Mouse (Mus musculus): ENCODE data around the gene Fdxr. TPM values are rescaled to one million over a fixed set of nuclear protein-coding genes. Genes with fewer than 3 reads are reported as not detected.

Gene Fdxr
- total and polyA plus RNA-seq, 2 experiments from 2014 or later, result 16.4 to 22.6 TPM

DNA sequence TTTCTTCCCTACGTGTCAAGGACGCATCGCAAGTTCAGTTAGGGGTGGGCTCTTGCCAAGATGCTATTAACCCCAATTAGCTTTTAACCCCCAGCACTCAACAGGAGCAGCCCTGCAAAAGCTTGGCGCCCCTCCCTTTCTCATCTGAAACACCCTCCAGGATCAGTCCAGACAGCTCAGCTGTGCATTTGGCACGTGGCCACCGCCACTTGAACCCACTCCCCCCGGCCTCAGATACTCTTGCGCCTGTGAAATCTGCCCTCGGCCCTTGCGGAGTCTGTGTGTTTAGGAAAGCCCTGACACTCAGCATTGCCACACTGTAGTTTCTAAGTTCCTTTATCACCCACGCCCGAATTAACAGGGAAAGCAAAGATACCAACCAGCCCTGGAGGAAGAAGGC, 54.8 kb downstream of the Fdxr start:
- H3K4me3 ChIP-seq (ENCODE audit: low read length), result no peak overlapping the region
- H3K27ac ChIP-seq, result no peak overlapping the region
- H3K4me1 ChIP-seq (ENCODE audit: insufficient read depth, low read length), result peaks cover 30% of the 10 kb centered on the region
- no peak overlapping the region for H3K4me2 ChIP-seq (ENCODE audit: low read depth, low read length)
- 35% methylated on average over 12 of the region's 12 CpGs for WGBS
- H3K36me3 ChIP-seq (ENCODE audit: insufficient read depth, low read length), result no peaks in the 10 kb centered on the region
- no peaks in the 10 kb centered on the region for H3K27me3 ChIP-seq (ENCODE audit: insufficient read depth, low read length)
- H3K9me3 ChIP-seq (ENCODE audit: low read length), result no peaks in the 10 kb centered on the region
- no peak overlapping the region for H3K9ac ChIP-seq (replicated peaks; ENCODE audit: low read length)
- DNase-seq (ENCODE audit: low spot score), result peak; percentile 66
- TF ChIP-seq CTCF (IDR thresholded peaks at IDR 0.05; ENCODE audit: low read depth), result no peak
- no peak for ATAC-seq

GRCm38 (mm10) chr11:115219685-115220084, 57.2 kb downstream of the Fdxr start:
- 88% methylated on average over 10 of the region's 10 CpGs for WGBS
- H3K4me2 ChIP-seq (ENCODE audit: low read depth, low read length), result no peak overlapping the region
- no peak overlapping the region for H3K9ac ChIP-seq (replicated peaks; ENCODE audit: low read length)
- no peak for TF ChIP-seq CTCF (IDR thresholded peaks at IDR 0.05; ENCODE audit: low read depth)
- no peak overlapping the region for H3K27ac ChIP-seq
- no peak overlapping the region for H3K4me3 ChIP-seq (ENCODE audit: low read length)
- no peaks in the 10 kb centered on the region for H3K27me3 ChIP-seq (ENCODE audit: insufficient read depth, low read length)
- no peaks in the 10 kb centered on the region for H3K36me3 ChIP-seq (ENCODE audit: insufficient read depth, low read length)
- no peaks in the 10 kb centered on the region for H3K9me3 ChIP-seq (ENCODE audit: low read length)
- DNase-seq (ENCODE audit: low spot score) (no peak), ATAC-seq (no peak)
- H3K4me1 ChIP-seq (ENCODE audit: insufficient read depth, low read length), result peaks cover 11% of the 10 kb centered on the region

- Histone ChIP-seq H3K4me3 (ENCODE audit: low read length) (no peak overlapping the region), H3K4me1 (ENCODE audit: insufficient read depth, low read length) (peaks cover 11% of the 10 kb centered on the region), H3K27me3 (ENCODE audit: insufficient read depth, low read length) (no peaks in the 10 kb centered on the region), H3K36me3 (ENCODE audit: insufficient read depth, low read length) (no peaks in the 10 kb centered on the region), H3K27ac (no peak overlapping the region), H3K9ac (replicated peaks; ENCODE audit: low read length) (no peak overlapping the region), H3K9me3 (ENCODE audit: low read length) (no peaks in the 10 kb centered on the region), H3K4me2 (ENCODE audit: low read depth, low read length) (no peak overlapping the region)
- no peak for TF ChIP-seq CTCF (IDR thresholded peaks at IDR 0.05; ENCODE audit: low read depth)
- DNase-seq (ENCODE audit: low spot score), result no peak
- WGBS, result 77% methylated on average over 9 of the region's 9 CpGs
- no peak for ATAC-seq
Observed at GRCm38 (mm10) chr11:115219263-115219662, 57.6 kb downstream of the Fdxr start.

Small RNAs within 50 kb of the gene (microRNA-seq; reads per million reads assigned to microRNA genes)
- 0 reads per million in 2 experiments for gene Gm25837

Other genes with a start within 250 kb of the Fdxr start
- gene Cd300ld5, start 239.3 kb downstream of the Fdxr start, total RNA-seq (2014; rRNA removed), result not detected in 2 replicates
- not detected in 2 replicates for gene Cd300ld5, start 239.3 kb downstream of the Fdxr start, polyA plus RNA-seq (2015; fragmentation: Nextera tagmentation; extraction: Ambion mirVana)
- not detected in 2 replicates for gene Cd300ld3, start 228.6 kb downstream of the Fdxr start, total RNA-seq (2014; rRNA removed)
- not detected in 2 replicates for gene Cd300ld3, start 228.6 kb downstream of the Fdxr start, polyA plus RNA-seq (2015; fragmentation: Nextera tagmentation; extraction: Ambion mirVana)
- not detected in 2 replicates for gene Cd300e, start 214.9 kb downstream of the Fdxr start, total RNA-seq (2014; rRNA removed)
- 0.09 and 0.14 TPM in 2 replicates for gene Cd300e, start 214.9 kb downstream of the Fdxr start, polyA plus RNA-seq (2015; fragmentation: Nextera tagmentation; extraction: Ambion mirVana)
- gene Rab37, start 185.6 kb downstream of the Fdxr start, total RNA-seq (2014; rRNA removed), result 1.2 TPM in 2 replicates
- gene Rab37, start 185.6 kb downstream of the Fdxr start, polyA plus RNA-seq (2015; fragmentation: Nextera tagmentation; extraction: Ambion mirVana), result 1.2 and 1.3 TPM in 2 replicates
- gene Cd300lf, start 143.1 kb downstream of the Fdxr start, total RNA-seq (2014; rRNA removed), result not detected in 2 replicates
- gene Cd300lf, start 143.1 kb downstream of the Fdxr start, polyA plus RNA-seq (2015; fragmentation: Nextera tagmentation; extraction: Ambion mirVana), result 0.23 and 0.37 TPM in 2 replicates
- 72.6 and 76.9 TPM in 2 replicates for gene Slc9a3r1, start 113.7 kb downstream of the Fdxr start, total RNA-seq (2014; rRNA removed)
- gene Slc9a3r1, start 113.7 kb downstream of the Fdxr start, polyA plus RNA-seq (2015; fragmentation: Nextera tagmentation; extraction: Ambion mirVana), result 91.8 and 98.2 TPM in 2 replicates
- 6.4 and 11.1 TPM in 2 replicates for gene Tmem104, start 89.6 kb downstream of the Fdxr start, total RNA-seq (2014; rRNA removed)
- gene Tmem104, start 89.6 kb downstream of the Fdxr start, polyA plus RNA-seq (2015; fragmentation: Nextera tagmentation; extraction: Ambion mirVana), result 10.1 and 13.5 TPM in 2 replicates
- gene Nat9, start 89.2 kb downstream of the Fdxr start, total RNA-seq (2014; rRNA removed), result 17.3 and 27.8 TPM in 2 replicates
- gene Nat9, start 89.2 kb downstream of the Fdxr start, polyA plus RNA-seq (2015; fragmentation: Nextera tagmentation; extraction: Ambion mirVana), result 17.3 and 22.2 TPM in 2 replicates
- gene Grin2c, start 9.8 kb downstream of the Fdxr start, total RNA-seq (2014; rRNA removed), result 6.9 and 7.1 TPM in 2 replicates
- 1.0 and 1.1 TPM in 2 replicates for gene Grin2c, start 9.8 kb downstream of the Fdxr start, polyA plus RNA-seq (2015; fragmentation: Nextera tagmentation; extraction: Ambion mirVana)
- 8.3 and 10.8 TPM in 2 replicates for gene Fads6, start 20.6 kb upstream of the Fdxr start, total RNA-seq (2014; rRNA removed)
- 1.8 and 1.9 TPM in 2 replicates for gene Fads6, start 20.6 kb upstream of the Fdxr start, polyA plus RNA-seq (2015; fragmentation: Nextera tagmentation; extraction: Ambion mirVana)
- gene Otop2, start 30.1 kb upstream of the Fdxr start, total RNA-seq (2014; rRNA removed), result 0.36 and 0.99 TPM in 2 replicates
- 0.20 and 0.34 TPM in 2 replicates for gene Otop2, start 30.1 kb upstream of the Fdxr start, polyA plus RNA-seq (2015; fragmentation: Nextera tagmentation; extraction: Ambion mirVana)
- 0.37 and 0.47 TPM in 2 replicates for gene Ush1g, start 45.0 kb upstream of the Fdxr start, total RNA-seq (2014; rRNA removed)
- 0.10 and 0.13 TPM in 2 replicates for gene Ush1g, start 45.0 kb upstream of the Fdxr start, polyA plus RNA-seq (2015; fragmentation: Nextera tagmentation; extraction: Ambion mirVana)
- 2.2 and 3.6 TPM in 2 replicates for gene Otop3, start 57.7 kb upstream of the Fdxr start, total RNA-seq (2014; rRNA removed)
- gene Otop3, start 57.7 kb upstream of the Fdxr start, polyA plus RNA-seq (2015; fragmentation: Nextera tagmentation; extraction: Ambion mirVana), result 2.7 and 2.8 TPM in 2 replicates
- gene Hid1, start 90.7 kb upstream of the Fdxr start, total RNA-seq (2014; rRNA removed), result 78.9 and 87.5 TPM in 2 replicates
- 55.3 and 58.1 TPM in 2 replicates for gene Hid1, start 90.7 kb upstream of the Fdxr start, polyA plus RNA-seq (2015; fragmentation: Nextera tagmentation; extraction: Ambion mirVana)
- 70.8 and 72.3 TPM in 2 replicates for gene Cdr2l, start 104.9 kb upstream of the Fdxr start, total RNA-seq (2014; rRNA removed)
- gene Cdr2l, start 104.9 kb upstream of the Fdxr start, polyA plus RNA-seq (2015; fragmentation: Nextera tagmentation; extraction: Ambion mirVana), result 17.7 and 18.8 TPM in 2 replicates
- 138 and 204 TPM in 2 replicates for gene Mrpl58, start 126.7 kb upstream of the Fdxr start, total RNA-seq (2014; rRNA removed)
- 205 and 210 TPM in 2 replicates for gene Mrpl58, start 126.7 kb upstream of the Fdxr start, polyA plus RNA-seq (2015; fragmentation: Nextera tagmentation; extraction: Ambion mirVana)
- 203 and 240 TPM in 2 replicates for gene Atp5h, start 142.9 kb upstream of the Fdxr start, total RNA-seq (2014; rRNA removed)
- gene Atp5h, start 142.9 kb upstream of the Fdxr start, polyA plus RNA-seq (2015; fragmentation: Nextera tagmentation; extraction: Ambion mirVana), result 1,097 and 1,122 TPM in 2 replicates
- 19.0 and 21.0 TPM in 2 replicates for gene Kctd2, start 143.1 kb upstream of the Fdxr start, total RNA-seq (2014; rRNA removed)
- gene Kctd2, start 143.1 kb upstream of the Fdxr start, polyA plus RNA-seq (2015; fragmentation: Nextera tagmentation; extraction: Ambion mirVana), result 22.1 and 24.5 TPM in 2 replicates
- not detected in 2 replicates for gene Trim80, start 163.5 kb upstream of the Fdxr start, total RNA-seq (2014; rRNA removed)
- gene Trim80, start 163.5 kb upstream of the Fdxr start, polyA plus RNA-seq (2015; fragmentation: Nextera tagmentation; extraction: Ambion mirVana), result 0.11 TPM in 1 of 2 replicates, not detected in the other
- 0.10 TPM in 1 of 2 replicates, not detected in the other for gene Slc16a5, start 185.4 kb upstream of the Fdxr start, total RNA-seq (2014; rRNA removed)
- 0.30 and 0.66 TPM in 2 replicates for gene Slc16a5, start 185.4 kb upstream of the Fdxr start, polyA plus RNA-seq (2015; fragmentation: Nextera tagmentation; extraction: Ambion mirVana)
- gene Armc7, start 198.6 kb upstream of the Fdxr start, total RNA-seq (2014; rRNA removed), result 9.9 and 11.8 TPM in 2 replicates
- 10.7 and 11.0 TPM in 2 replicates for gene Armc7, start 198.6 kb upstream of the Fdxr start, polyA plus RNA-seq (2015; fragmentation: Nextera tagmentation; extraction: Ambion mirVana)
- 54.3 and 62.2 TPM in 2 replicates for gene Nt5c, start 214.8 kb upstream of the Fdxr start, total RNA-seq (2014; rRNA removed)
- gene Nt5c, start 214.8 kb upstream of the Fdxr start, polyA plus RNA-seq (2015; fragmentation: Nextera tagmentation; extraction: Ambion mirVana), result 129 and 130 TPM in 2 replicates
- gene Jpt1, start 237.3 kb upstream of the Fdxr start, total RNA-seq (2014; rRNA removed), result 640 and 655 TPM in 2 replicates
- 966 and 1,016 TPM in 2 replicates for gene Jpt1, start 237.3 kb upstream of the Fdxr start, polyA plus RNA-seq (2015; fragmentation: Nextera tagmentation; extraction: Ambion mirVana)